Mouse (Mus musculus) midbrain, postnatal 0 days (tissue): ENCODE results near the gene Zfp78. TPM values are rescaled to one million over a fixed set of nuclear protein-coding genes. Genes with fewer than 3 reads are reported as not detected.
A peak's percentile ranks its signal among the peaks of the same experiment; 100 is the strongest.

Experiments used
- ATAC-seq: fragments of 200-750 bp; cut with Nextera tagmentation; 2 replicates; pipeline ENCODE4 v1.8.0; 2017; ENCODE audit warnings: moderate number of reproducible peaks, mild to moderate bottlenecking, moderate TSS enrichment, moderate library complexity; ENCODE audit not compliant: low FRiP score
- DNase-seq: peaks from one replicate; pipeline ENCODE4 v3.0.0-alpha.2; 2015; ENCODE audit warnings: low spot score
- H3K27ac ChIP-seq: fragments of 300-500 bp; sonication (generic); 2 replicates; pipeline ENCODE4 v1.5.1; 2014; ENCODE audit warnings: low read depth, mild to moderate bottlenecking, low read length, mixed read lengths
- H3K27me3 ChIP-seq: fragments of 300-500 bp; sonication (generic); 2 replicates; pipeline ENCODE4 v1.6.1; 2014; ENCODE audit warnings: low read length, control low read depth, mixed read lengths; ENCODE audit not compliant: insufficient read depth
- H3K36me3 ChIP-seq: fragments of 300-500 bp; sonication (generic); 2 replicates; pipeline ENCODE4 v1.6.1; 2014; ENCODE audit warnings: low read length, control low read depth, mixed read lengths; ENCODE audit not compliant: insufficient read depth
- H3K4me1 ChIP-seq: fragments of 300-500 bp; sonication (generic); 2 replicates; pipeline ENCODE4 v1.6.1; 2014; ENCODE audit warnings: mild to moderate bottlenecking, control low read depth, antibody characterized with exemption, low read length, mixed read lengths; ENCODE audit not compliant: insufficient read depth
- H3K4me2 ChIP-seq: fragments of 300-500 bp; sonication (generic); 2 replicates; pipeline ENCODE4 v1.6.1; 2014; ENCODE audit warnings: low read depth, mild to moderate bottlenecking, low read length, mixed read lengths; ENCODE audit not compliant: poor library complexity, severe bottlenecking
- H3K4me3 ChIP-seq: fragments of 300-500 bp; sonication (generic); 2 replicates; pipeline ENCODE4 v1.5.1; 2014; ENCODE audit warnings: low read depth, mild to moderate bottlenecking, low read length, moderate library complexity
- H3K9ac ChIP-seq: fragments of 300-500 bp; sonication (generic); replicated peaks from 2 replicates; pipeline ENCODE4 v1.6.1; 2014; ENCODE audit warnings: mild to moderate bottlenecking, low read length, moderate library complexity, mixed read lengths; ENCODE audit not compliant: poor library complexity, severe bottlenecking
- H3K9me3 ChIP-seq: fragments of 300-500 bp; sonication (generic); 2 replicates; pipeline ENCODE4 v1.6.1; 2016; ENCODE audit warnings: low read length, control low read depth
- CTCF ChIP-seq: IDR thresholded peaks from 2 replicates; pipeline ENCODE4 v1.5.1; 2016; ENCODE audit warnings: antibody characterized with exemption, mild to moderate bottlenecking
- WGBS: fragments of 180-500 bp; shearing (Covaris S2); extraction: QIAGEN DNeasy Blood & Tissue Kit; methylation state at CpG from one replicate; pipeline ENCODE4 v1.1.7; 2014; 5-methylcytosine and 5-hydroxymethylcytosine counted together
- polyA plus RNA-seq: library from polyadenylated mRNA; unstranded; fragments of >200 nt; fragmentation: Nextera tagmentation; extraction: Ambion mirVana; gene quantifications from 2 replicates; pipeline ENCODE4 v1.2.1, GENCODE M21; 2015
- total RNA-seq: library from RNA; depleted of rRNA; stranded (reverse); fragments of >200 nt; gene quantifications from 2 replicates; pipeline ENCODE4 v1.2.3, GENCODE M21; 2014

Gene Zfp78
- total and polyA plus RNA-seq, 2 experiments from 2014 or later = 2.6 to 3.3 TPM

- WGBS = 74% methylated on average over 5 of the region's 5 CpGs
- Histone ChIP-seq H3K27ac (no peak overlapping the region), H3K4me2 (no peak overlapping the region), H3K27me3 (no peaks in the 10 kb centered on the region), H3K4me3 (no peak overlapping the region), H3K9ac (no peak overlapping the region), H3K4me1 (no peaks in the 10 kb centered on the region), H3K36me3 (peaks cover 44% of the 10 kb centered on the region), H3K9me3 (no peaks in the 10 kb centered on the region)
- ATAC-seq (no peak), DNase-seq (no peak)
- TF ChIP-seq CTCF = no peak
These were observed 26.4 kb downstream of the Zfp78 start for GRCm38 (mm10) chr7:6389449-6389848.

GRCm38 (mm10) chr7:6397996-6398975 lies 35.2 kb downstream of the Zfp78 start, which contains the start of gene Smim17:
TSS of gene Smim17 (plus strand) at chr7:6398715.
- Histone ChIP-seq H3K4me3 (peak within 1 kb of the TSS; percentile 45), H3K4me2 (peak within 1 kb of the TSS; percentile 75), H3K27me3 (no peaks in the 10 kb centered on the region), H3K9ac (peak within 1 kb of the TSS; percentile 59; the same call in 1 of the 2 replicates), H3K4me1 (no peaks in the 10 kb centered on the region; the same call in 1 of the 2 replicates), H3K27ac (peak within 1 kb of the TSS; percentile 57), H3K36me3 (peaks cover 17% of the 10 kb centered on the region; the same call in 1 of the 2 replicates), H3K9me3 (no peaks in the 10 kb centered on the region)
- WGBS = 25% methylated on average over 25 of the region's 25 CpGs
- ATAC-seq (peak; percentile 92), DNase-seq (peak; percentile 80)
- no peak for TF ChIP-seq CTCF

GRCm38 (mm10) chr7:6410043-6410442 lies 47.0 kb downstream of the Zfp78 start, which contains the start of gene Gm20715:
TSS of gene Gm20715 (plus strand) at chr7:6410277.
- H3K9me3 ChIP-seq = no peaks in the 10 kb centered on the region
- H3K27me3 ChIP-seq = no peaks in the 10 kb centered on the region
- H3K27ac ChIP-seq = no peak within 1 kb of the TSS
- DNase-seq (peak; percentile 89), ATAC-seq (peak; percentile 53; the same call in 1 of the 2 replicates)
- H3K36me3 ChIP-seq = no peaks in the 10 kb centered on the region
- no peak within 1 kb of the TSS for H3K9ac ChIP-seq
- no peak for TF ChIP-seq CTCF
- WGBS = 4% methylated on average over 17 of the region's 17 CpGs
- H3K4me2 ChIP-seq = no peak within 1 kb of the TSS
- H3K4me1 ChIP-seq = no peaks in the 10 kb centered on the region
- no peak within 1 kb of the TSS for H3K4me3 ChIP-seq

- H3K36me3 ChIP-seq = no peaks in the 10 kb centered on the region
- no peaks in the 10 kb centered on the region for H3K9me3 ChIP-seq
- no peak for TF ChIP-seq CTCF
- peak overlapping the region; percentile 67 for H3K9ac ChIP-seq
- no peaks in the 10 kb centered on the region for H3K27me3 ChIP-seq
- H3K4me1 ChIP-seq = no peaks in the 10 kb centered on the region
- peak overlapping the region; percentile 42 for H3K4me3 ChIP-seq
- 8% methylated on average over 17 of the region's 22 CpGs for WGBS
- 0 out of 2 replicates have a peak overlapping the region, but pooled peaks have one; percentile 51 for H3K27ac ChIP-seq
- peak overlapping the region; percentile 51 for H3K4me2 ChIP-seq
- ATAC-seq (peak; percentile 91), DNase-seq (peak; percentile 68)
These were observed 51.8 kb downstream of the Zfp78 start for GRCm38 (mm10) chr7:6414626-6415441.

GRCm38 (mm10) chr7:6415442-6415787 lies 52.3 kb downstream of the Zfp78 start:
- no peaks in the 10 kb centered on the region for H3K9me3 ChIP-seq
- peak overlapping the region; percentile 51; the same call in 1 of the 2 replicates for H3K27ac ChIP-seq
- ATAC-seq (peak; percentile 50), DNase-seq (no peak)
- H3K4me3 ChIP-seq = peak overlapping the region; percentile 42
- no peaks in the 10 kb centered on the region for H3K4me1 ChIP-seq
- WGBS = 8% methylated on average over 8 of the region's 8 CpGs
- peak overlapping the region; percentile 51 for H3K4me2 ChIP-seq
- H3K36me3 ChIP-seq = no peaks in the 10 kb centered on the region
- no peak for TF ChIP-seq CTCF
- no peaks in the 10 kb centered on the region for H3K27me3 ChIP-seq
- H3K9ac ChIP-seq = peak overlapping the region; percentile 67
